Mouse (Mus musculus) neural tube, embryonic 14.5 days (tissue): ENCODE measurements around the gene Glipr1l1. TPM values are rescaled to one million over a fixed set of nuclear protein-coding genes. Genes with fewer than 3 reads are reported as not detected.
"Not testable (repeated sequence)": the region's sequence is repeated elsewhere in the genome, so short reads cannot be mapped to it uniquely, and the experiment has no call there.

Source experiments
- ATAC-seq: fragments of 200-750 bp; cut with Nextera tagmentation; 2 replicates; pipeline ENCODE4 v1.8.0; 2017; ENCODE audit warnings: low read depth, mild to moderate bottlenecking, moderate TSS enrichment, moderate library complexity
- H3K27ac ChIP-seq: fragments of 300-500 bp; sonication (generic); 2 replicates; pipeline ENCODE4 v1.5.1; 2014; ENCODE audit warnings: low read depth, mild to moderate bottlenecking, control low read depth, low read length, moderate library complexity, mixed read lengths
- H3K27me3 ChIP-seq: fragments of 300-500 bp; sonication (generic); 2 replicates; pipeline ENCODE4 v1.6.1; 2014; ENCODE audit warnings: low read length; ENCODE audit not compliant: control insufficient read depth, insufficient read depth
- H3K36me3 ChIP-seq: fragments of 300-500 bp; sonication (generic); 2 replicates; pipeline ENCODE4 v1.6.1; 2014; ENCODE audit warnings: low read length, mixed read lengths; ENCODE audit not compliant: control insufficient read depth, insufficient read depth
- H3K4me1 ChIP-seq: fragments of 300-500 bp; sonication (generic); 2 replicates; pipeline ENCODE4 v1.6.1; 2014; ENCODE audit warnings: low read length; ENCODE audit not compliant: control insufficient read depth, insufficient read depth
- H3K4me2 ChIP-seq: fragments of 300-500 bp; sonication (generic); 2 replicates; pipeline ENCODE4 v1.6.1; 2014; ENCODE audit warnings: mild to moderate bottlenecking, low read depth, low read length, control low read depth
- H3K4me3 ChIP-seq: fragments of 300-500 bp; sonication (generic); 2 replicates; pipeline ENCODE4 v1.5.1; 2014; ENCODE audit warnings: low read depth, low read length, control low read depth, mixed read lengths
- H3K9ac ChIP-seq: fragments of 300-500 bp; sonication (generic); replicated peaks from 2 replicates; pipeline ENCODE4 v1.6.1; 2014; ENCODE audit warnings: low read depth, mild to moderate bottlenecking, control low read depth, low read length, mixed read lengths
- H3K9me3 ChIP-seq: fragments of 300-500 bp; sonication (generic); 2 replicates; pipeline ENCODE4 v1.6.1; 2016; ENCODE audit warnings: low read length; ENCODE audit not compliant: control insufficient read depth
- WGBS: fragments of 180-500 bp; shearing (Covaris S2); extraction: QIAGEN DNeasy Blood & Tissue Kit; methylation state at CpG from one replicate; pipeline ENCODE4 v1.1.7; 2014; 5-methylcytosine and 5-hydroxymethylcytosine counted together
- polyA plus RNA-seq: library from polyadenylated mRNA; unstranded; fragments of >200 nt; fragmentation: Nextera tagmentation; extraction: Ambion mirVana; gene quantifications from 2 replicates; pipeline ENCODE4 v1.2.1, GENCODE M21; 2014

The Glipr1l1 gene
- polyA plus RNA-seq, 1 experiment from 2014 or later = not detected

- H3K4me3 ChIP-seq = no peak within 1 kb of the TSS
- no peaks in the 10 kb centered on the region for H3K9me3 ChIP-seq
- 94% methylated on average over 14 of the region's 14 CpGs for WGBS
- no peak within 1 kb of the TSS for H3K27ac ChIP-seq
- no peaks in the 10 kb centered on the region for H3K27me3 ChIP-seq
- no peak within 1 kb of the TSS for H3K9ac ChIP-seq
- H3K4me2 ChIP-seq = no peak within 1 kb of the TSS
- H3K36me3 ChIP-seq = no peaks in the 10 kb centered on the region
- no peak for ATAC-seq
- H3K4me1 ChIP-seq = no peaks in the 10 kb centered on the region
Measured at GRCm38 (mm10) chr10:112083157-112083556, 23.2 kb downstream of the Glipr1l1 start, which contains the start of gene Glipr1l2. TSS of gene Glipr1l2 (plus strand) at chr10:112083354.

- not testable (repeated sequence) for H3K27ac ChIP-seq, H3K9ac ChIP-seq, H3K9me3 ChIP-seq, H3K4me3 ChIP-seq, H3K4me2 ChIP-seq, H3K4me1 ChIP-seq, H3K27me3 ChIP-seq, H3K36me3 ChIP-seq, ATAC-seq
- WGBS = under 1% methylated on average over 5 of the region's 5 CpGs
Measured at GRCm38 (mm10) chr10:112105785-112106184, 45.8 kb downstream of the Glipr1l1 start.

GRCm38 (mm10) chr10:112110401-112110800 lies 50.4 kb downstream of the Glipr1l1 start:
- H3K4me1 ChIP-seq = no peaks in the 10 kb centered on the region
- H3K9ac ChIP-seq = no peak overlapping the region
- no peaks in the 10 kb centered on the region for H3K27me3 ChIP-seq
- no peak overlapping the region for H3K27ac ChIP-seq
- no peaks in the 10 kb centered on the region for H3K36me3 ChIP-seq
- no peak for ATAC-seq
- H3K4me3 ChIP-seq = no peak overlapping the region
- 96% methylated on average over 7 of the region's 7 CpGs for WGBS
- no peak overlapping the region for H3K4me2 ChIP-seq
- H3K9me3 ChIP-seq = no peaks in the 10 kb centered on the region

GRCm38 (mm10) chr10:112125090-112125489 lies 65.1 kb downstream of the Glipr1l1 start:
- H3K36me3 ChIP-seq, H3K27me3 ChIP-seq, H3K4me1 ChIP-seq, H3K9me3 ChIP-seq, H3K4me3 ChIP-seq, H3K27ac ChIP-seq, H3K9ac ChIP-seq, ATAC-seq, H3K4me2 ChIP-seq: not testable (repeated sequence)
- 49% methylated on average over 2 of the region's 2 CpGs for WGBS

GRCm38 (mm10) chr10:112127682-112128230 lies 67.8 kb downstream of the Glipr1l1 start:
- 81% methylated on average over 6 of the region's 6 CpGs for whole genome bisulfite sequencing
- not testable (repeated sequence) for H3K27me3 ChIP-seq, H3K4me2 ChIP-seq, ATAC-seq, H3K27ac ChIP-seq, H3K9ac ChIP-seq, H3K4me1 ChIP-seq, H3K36me3 ChIP-seq, H3K9me3 ChIP-seq, H3K4me3 ChIP-seq

Other genes starting within 250 kb of the Glipr1l1 start
- 36.8 and 37.9 TPM in 2 replicates for gene Krr1, start 87.5 kb upstream of the Glipr1l1 start, polyA plus RNA-seq
- gene Glipr1, start 57.6 kb upstream of the Glipr1l1 start, polyA plus RNA-seq = 0.91 and 1.2 TPM in 2 replicates
- gene Glipr1l2, start 23.2 kb downstream of the Glipr1l1 start, polyA plus RNA-seq = not detected in 2 replicates
- gene Glipr1l3, start 100.1 kb downstream of the Glipr1l1 start, polyA plus RNA-seq = 0.31 TPM in 1 of 2 replicates, not detected in the other
- gene Caps2, start 103.4 kb downstream of the Glipr1l1 start, polyA plus RNA-seq = 0.81 and 1.0 TPM in 2 replicates
- 14.5 and 16.5 TPM in 2 replicates for gene Kcnc2, start 210.9 kb downstream of the Glipr1l1 start, polyA plus RNA-seq